Mouse (Mus musculus) testis, adult 2 months (tissue): Measurements from ENCODE around the gene Atp9a. TPM values are rescaled to one million over a fixed set of nuclear protein-coding genes. Genes with fewer than 3 reads are reported as not detected.

Source experiments
- H3K27ac ChIP-seq: fragments of 200-500 bp; 2 replicates; pipeline ENCODE4 v1.5.1; 2012; ENCODE audit warnings: low read depth, low read length; ENCODE audit not compliant: control insufficient read depth, insufficient read depth
- H3K27me3 ChIP-seq: fragments of 200-500 bp; 2 replicates; pipeline ENCODE4 v1.6.1; 2012; ENCODE audit warnings: mild to moderate bottlenecking, low read length, moderate library complexity; ENCODE audit not compliant: control insufficient read depth, insufficient read depth
- H3K36me3 ChIP-seq: fragments of 200-500 bp; 2 replicates; pipeline ENCODE4 v1.6.1; 2012; ENCODE audit warnings: mild to moderate bottlenecking, low read length; ENCODE audit not compliant: control insufficient read depth, insufficient read depth
- H3K4me1 ChIP-seq: fragments of 200-500 bp; 2 replicates; pipeline ENCODE4 v1.6.1; 2012; ENCODE audit warnings: low read length; ENCODE audit not compliant: control insufficient read depth, insufficient read depth
- H3K4me3 ChIP-seq: fragments of 200-500 bp; 2 replicates; pipeline ENCODE4 v1.5.1; 2012; ENCODE audit warnings: low read depth, mild to moderate bottlenecking, low read length, moderate library complexity, mixed read lengths; ENCODE audit not compliant: control insufficient read depth
- CTCF ChIP-seq: fragments of 200-500 bp; IDR thresholded peaks from 2 replicates; pipeline ENCODE4 v1.5.1; 2012; ENCODE audit warnings: low read depth, mild to moderate bottlenecking, inconsistent platforms, low read length, moderate library complexity; ENCODE audit not compliant: control insufficient read depth, insufficient read depth, insufficient replicate concordance
- POLR2A ChIP-seq: fragments of 200-500 bp; IDR thresholded peaks from 2 replicates; pipeline ENCODE4 v1.6.1; 2012; ENCODE audit warnings: low read depth, mild to moderate bottlenecking, inconsistent platforms, low read length, moderate library complexity; ENCODE audit not compliant: control insufficient read depth
- polyA plus RNA-seq: library from polyadenylated mRNA; depleted of rRNA; stranded (reverse); fragments of >200 nt; gene quantifications from 2 replicates; pipeline ENCODE4 v1.2.3, GENCODE M21; 2012

The Atp9a gene
- polyA plus RNA-seq, 1 experiment = 63.7 TPM

- no peaks in the 10 kb centered on the region for H3K4me1 ChIP-seq
- H3K27me3 ChIP-seq = no peaks in the 10 kb centered on the region
- H3K27ac ChIP-seq = no peak overlapping the region
- TF ChIP-seq CTCF (no peak), POLR2A (no peak)
- no peaks in the 10 kb centered on the region for H3K36me3 ChIP-seq
- H3K4me3 ChIP-seq = no peak overlapping the region
These were observed 62.6 kb downstream of the Atp9a start for GRCm38 (mm10) chr2:168679381-168680199.

GRCm38 (mm10) chr2:168678662-168679294 lies 63.4 kb downstream of the Atp9a start:
- Histone ChIP-seq H3K27me3 (no peaks in the 10 kb centered on the region), H3K4me3 (no peak overlapping the region), H3K36me3 (no peaks in the 10 kb centered on the region), H3K27ac (no peak overlapping the region), H3K4me1 (no peaks in the 10 kb centered on the region)
- TF ChIP-seq POLR2A (no peak), CTCF (no peak)

- Histone ChIP-seq H3K4me3 (no peak overlapping the region), H3K27me3 (no peaks in the 10 kb centered on the region), H3K27ac (no peak overlapping the region), H3K36me3 (no peaks in the 10 kb centered on the region), H3K4me1 (no peaks in the 10 kb centered on the region)
- TF ChIP-seq POLR2A (no peak), CTCF (no peak)
These were observed 64.6 kb downstream of the Atp9a start for GRCm38 (mm10) chr2:168677650-168678049.

GRCm38 (mm10) chr2:168671724-168672123 lies 70.5 kb downstream of the Atp9a start:
- Histone ChIP-seq H3K36me3 (no peaks in the 10 kb centered on the region), H3K4me3 (no peak overlapping the region), H3K27me3 (no peaks in the 10 kb centered on the region), H3K27ac (no peak overlapping the region), H3K4me1 (no peaks in the 10 kb centered on the region)
- TF ChIP-seq POLR2A (no peak), CTCF (no peak)

GRCm38 (mm10) chr2:168670241-168670640 lies 72.0 kb downstream of the Atp9a start:
- H3K4me1 ChIP-seq = no peaks in the 10 kb centered on the region
- H3K4me3 ChIP-seq = no peak overlapping the region
- H3K36me3 ChIP-seq = no peaks in the 10 kb centered on the region
- H3K27me3 ChIP-seq = no peaks in the 10 kb centered on the region
- H3K27ac ChIP-seq = no peak overlapping the region
- TF ChIP-seq CTCF (no peak), POLR2A (no peak)

GRCm38 (mm10) chr2:168669762-168670161 lies 72.4 kb downstream of the Atp9a start:
- H3K27ac ChIP-seq = no peak overlapping the region
- TF ChIP-seq CTCF = no peak
- H3K4me3 ChIP-seq = no peak overlapping the region
- no peaks in the 10 kb centered on the region for H3K36me3 ChIP-seq
- H3K27me3 ChIP-seq = no peaks in the 10 kb centered on the region
- no peaks in the 10 kb centered on the region for H3K4me1 ChIP-seq

- no peaks in the 10 kb centered on the region for H3K27me3 ChIP-seq
- no peaks in the 10 kb centered on the region for H3K36me3 ChIP-seq
- TF ChIP-seq CTCF = no peak
- no peak for TF ChIP-seq POLR2A
- no peak overlapping the region for H3K4me3 ChIP-seq
- H3K4me1 ChIP-seq = no peaks in the 10 kb centered on the region
- no peak overlapping the region for H3K27ac ChIP-seq
These were observed 74.5 kb downstream of the Atp9a start for GRCm38 (mm10) chr2:168667745-168668144.
